Mouse (Mus musculus) MEL (cell line): ENCODE results near the gene Vwf. TPM values are rescaled to one million over a fixed set of nuclear protein-coding genes. Genes with fewer than 3 reads are reported as not detected.

ENCODE experiments used
- DNase-seq: peaks from one replicate; pipeline ENCODE4 v3.0.0; 2011; ENCODE audit warnings: low read depth, low spot score
- H3K27ac ChIP-seq: 2 replicates; pipeline ENCODE4 v1.5.1; 2012; ENCODE audit warnings: low read depth, mild to moderate bottlenecking, control low read depth, low read length, moderate library complexity; ENCODE audit not compliant: control insufficient read depth
- H3K27me3 ChIP-seq, 2 experiments: fragments of 150-350 bp in 1 of 2; sonication (generic) in 1 of 2; 2 replicates each; pipeline ENCODE4 v1.6.1; 2012; ENCODE audit warnings: low read length in 2 of 2, mild to moderate bottlenecking in 2 of 2, improper control_type of control experiment in 1 of 2, moderate library complexity in 1 of 2; ENCODE audit not compliant: insufficient read depth in 2 of 2, control insufficient read depth in 1 of 2
- H3K36me3 ChIP-seq, 2 experiments: 2 replicates each; pipeline ENCODE4 v1.6.1; 2012 to 2014; ENCODE audit warnings: low read length in 2 of 2, improper control_type of control experiment in 1 of 2, inconsistent platforms in 1 of 2, mild to moderate bottlenecking in 1 of 2; ENCODE audit not compliant: insufficient read depth in 2 of 2, control insufficient read depth in 1 of 2
- H3K4me1 ChIP-seq, 2 experiments: fragments of 150-350 bp in 1 of 2; sonication (generic) in 1 of 2; 2 replicates each; pipeline ENCODE4 v1.6.1; 2012; ENCODE audit warnings: low read length in 2 of 2, improper control_type of control experiment in 1 of 2, mild to moderate bottlenecking in 1 of 2; ENCODE audit not compliant: insufficient read depth in 2 of 2, control insufficient read depth in 1 of 2
- H3K4me3 ChIP-seq, 2 experiments: fragments of 150-350 bp in 1 of 2; sonication (generic) in 1 of 2; 2 replicates each; pipeline ENCODE4 v1.5.1; 2012; ENCODE audit warnings: low read depth in 2 of 2, low read length in 2 of 2, mild to moderate bottlenecking in 2 of 2, moderate library complexity in 2 of 2, control low read depth in 1 of 2, improper control_type of control experiment in 1 of 2; ENCODE audit not compliant: control insufficient read depth in 1 of 2, insufficient read depth in 1 of 2
- H3K79me2 ChIP-seq: 2 replicates; pipeline ENCODE4 v1.6.1; 2012; ENCODE audit warnings: mild to moderate bottlenecking, low read length, moderate library complexity; ENCODE audit not compliant: control insufficient read depth, poor library complexity, insufficient read depth
- H3K9ac ChIP-seq: 2 replicates; pipeline ENCODE4 v1.6.1; 2012; ENCODE audit warnings: low read depth, mild to moderate bottlenecking, control low read depth, low read length, moderate library complexity; ENCODE audit not compliant: control insufficient read depth, poor library complexity, severe bottlenecking
- H3K9me3 ChIP-seq: fragments of 150-350 bp; sonication (generic); replicated peaks from 2 replicates; pipeline ENCODE4 v1.6.1; 2012; ENCODE audit warnings: mild to moderate bottlenecking, low read length, improper control_type of control experiment, moderate library complexity; ENCODE audit not compliant: insufficient read depth
- CTCF ChIP-seq, 3 experiments: IDR thresholded peaks in 2 of 3; conservative IDR thresholded peaks in 1 of 3; 2 replicates each; pipeline ENCODE4 v1.5.1; 2011 to 2012; ENCODE audit warnings: low read length in 3 of 3, low read depth in 2 of 3, mild to moderate bottlenecking in 2 of 3, improper control_type of control experiment in 1 of 3, inconsistent platforms in 1 of 3, mixed read lengths in 1 of 3, moderate library complexity in 1 of 3; ENCODE audit not compliant: control insufficient read depth in 1 of 3, insufficient read depth in 1 of 3, poor library complexity in 1 of 3, severe bottlenecking in 1 of 3
- E2F4 ChIP-seq: IDR thresholded peaks from 2 replicates; pipeline ENCODE4 v1.6.1; 2011; ENCODE audit warnings: low read depth, low read length, improper control_type of control experiment, borderline replicate concordance
- EP300 ChIP-seq, 2 experiments: IDR thresholded peaks; 2 replicates each; pipeline ENCODE4 v1.6.1; 2011; ENCODE audit warnings: improper control_type of control experiment in 2 of 2, low read length in 2 of 2, low read depth in 1 of 2, mild to moderate bottlenecking in 1 of 2
- ETS1 ChIP-seq: IDR thresholded peaks from 2 replicates; pipeline ENCODE4 v1.6.1; 2012; ENCODE audit warnings: low read depth, mild to moderate bottlenecking, inconsistent platforms, low read length, improper control_type of control experiment, moderate library complexity
- GABPA ChIP-seq: IDR thresholded peaks from 2 replicates; pipeline ENCODE4 v1.6.1; 2012; ENCODE audit warnings: low read depth, mild to moderate bottlenecking, inconsistent platforms, low read length, improper control_type of control experiment, moderate library complexity
- GATA1 ChIP-seq: IDR thresholded peaks from 2 replicates; pipeline ENCODE4 v1.6.1; 2011; ENCODE audit warnings: low read depth, low read length, improper control_type of control experiment
- HCFC1 ChIP-seq: IDR thresholded peaks from 2 replicates; pipeline ENCODE4 v1.6.1; 2012; ENCODE audit warnings: low read depth, mild to moderate bottlenecking, inconsistent platforms, low read length, improper control_type of control experiment, moderate library complexity
- JUND ChIP-seq: IDR thresholded peaks from 2 replicates; pipeline ENCODE4 v1.6.1; 2011; ENCODE audit warnings: low read depth, mild to moderate bottlenecking, improper control_type of control experiment, low read length
- MEF2A ChIP-seq: IDR thresholded peaks from 2 replicates; pipeline ENCODE4 v1.6.1; 2014; ENCODE audit warnings: low read depth, mild to moderate bottlenecking, inconsistent platforms, low read length, improper control_type of control experiment; ENCODE audit not compliant: poor library complexity, insufficient replicate concordance, severe bottlenecking; ENCODE audit errors: extremely low read depth
- MYC ChIP-seq: IDR thresholded peaks from 2 replicates; pipeline ENCODE4 v1.6.1; 2011; ENCODE audit warnings: low read depth, mild to moderate bottlenecking, low read length, improper control_type of control experiment, moderate library complexity
- NELFE ChIP-seq: IDR thresholded peaks from 2 replicates; pipeline ENCODE4 v1.6.1; 2011; ENCODE audit warnings: low read depth, low read length, improper control_type of control experiment
- NRF1 ChIP-seq: IDR thresholded peaks from 2 replicates; pipeline ENCODE4 v1.6.1; 2014; ENCODE audit warnings: low read depth, mild to moderate bottlenecking, inconsistent platforms, low read length, improper control_type of control experiment, moderate library complexity; ENCODE audit not compliant: poor library complexity, insufficient read depth, severe bottlenecking
- POLR2AphosphoS2 ChIP-seq: IDR thresholded peaks from 2 replicates; pipeline ENCODE4 v1.6.1; 2011; ENCODE audit warnings: low read length, improper control_type of control experiment
- POLR2AphosphoS5 ChIP-seq: IDR thresholded peaks from 2 replicates; pipeline ENCODE4 v1.6.1; 2012; ENCODE audit warnings: low read depth, borderline replicate concordance, mild to moderate bottlenecking, inconsistent platforms, low read length, moderate library complexity, mixed read lengths
- TAL1 ChIP-seq: IDR thresholded peaks from 2 replicates; pipeline ENCODE4 v1.6.1; 2012; ENCODE audit warnings: mild to moderate bottlenecking, inconsistent platforms, low read length, moderate library complexity, mixed read lengths
- TBP ChIP-seq: IDR thresholded peaks from 2 replicates; pipeline ENCODE4 v1.8.0; 2011; ENCODE audit warnings: low read depth, low read length, improper control_type of control experiment
- TCF12 ChIP-seq: IDR thresholded peaks from 2 replicates; pipeline ENCODE4 v1.6.1; 2014; ENCODE audit warnings: low read depth, mild to moderate bottlenecking, inconsistent platforms, low read length, improper control_type of control experiment, moderate library complexity
- ZMIZ1 ChIP-seq: IDR thresholded peaks from 2 replicates; pipeline ENCODE4 v1.6.1; 2012; ENCODE audit warnings: low read depth, mild to moderate bottlenecking, inconsistent platforms, low read length, improper control_type of control experiment, moderate library complexity
- polyA plus RNA-seq, 2 experiments: library from polyadenylated mRNA; stranded (reverse) in 1 of 2; unstranded in 1 of 2; fragments of >175 nt in 1 of 2; fragments of >200 nt in 1 of 2; gene quantifications; 2 replicates each; pipeline versions ENCODE4 v1.2.1 to v1.2.4; 2012; ENCODE audit warnings: low replicate concordance in 2 of 2, low read depth in 1 of 2; ENCODE audit not compliant: insufficient read length in 2 of 2, insufficient read depth in 1 of 2, missing spikeins in 1 of 2
- total RNA-seq: library from RNA; depleted of rRNA; stranded (reverse); fragments of 300-350 nt; gene quantifications from 2 replicates; pipeline ENCODE4 v1.2.3, GENCODE M21; 2012

The Vwf gene
- total and polyA plus RNA-seq, 3 experiments: 0.29 to 0.42 TPM; not detected in 1

GRCm38 (mm10) chr6:125540199-125540598 lies 6.4 kb upstream of the Vwf start:
- Histone ChIP-seq H3K27me3 (no peaks in the 10 kb centered on the region; a peak in 2 of 4 replicates), H3K36me3 (no peaks in the 10 kb centered on the region), H3K4me3 (no peak overlapping the region)
- no peak for DNase-seq
- TF ChIP-seq HCFC1 (no peak), TAL1 (no peak), JUND (no peak), GABPA (no peak), TBP (no peak), TCF12 (no peak), E2F4 (no peak)
- TF ChIP-seq, all 39 proteins: peak for 0
- H3K9me3 ChIP-seq: no peaks in the 10 kb centered on the region
- H3K79me2 ChIP-seq: no peaks in the 10 kb centered on the region
- no peaks in the 10 kb centered on the region for H3K4me1 ChIP-seq
- H3K9ac ChIP-seq: no peak overlapping the region
- H3K27ac ChIP-seq: no peak overlapping the region

GRCm38 (mm10) chr6:125540826-125541225 lies 5.7 kb upstream of the Vwf start:
- TF ChIP-seq E2F4 (no peak), NELFE (no peak), NRF1 (no peak), ETS1 (no peak), CTCF (IDR thresholded peaks at IDR 0.05 in 2 of 3, conservative IDR thresholded peaks at IDR 0.05 in 1 of 3; ENCODE audit: control insufficient read depth in 1 of 3, insufficient read depth in 1 of 3, low read depth in 2 of 3, low read length in 3 of 3, poor library complexity in 1 of 3, severe bottlenecking in 1 of 3) (no peak), EP300 (IDR thresholded peaks at IDR 0.05; ENCODE audit: low read depth in 1 of 2, low read length in 2 of 2) (no peak), ZMIZ1 (no peak), MYC (no peak), POLR2AphosphoS2 (no peak), GATA1 (no peak), POLR2AphosphoS5 (no peak), MEF2A (no peak), JUND (no peak), TAL1 (no peak)
- no peak overlapping the region for H3K27ac ChIP-seq
- no peaks in the 10 kb centered on the region for H3K36me3 ChIP-seq
- no peaks in the 10 kb centered on the region for H3K4me1 ChIP-seq
- no peaks in the 10 kb centered on the region; a peak in 2 of 4 replicates for H3K27me3 ChIP-seq
- H3K9me3 ChIP-seq: no peaks in the 10 kb centered on the region
- H3K79me2 ChIP-seq: no peaks in the 10 kb centered on the region
- DNase-seq: no peak
- no peak overlapping the region for H3K4me3 ChIP-seq
- H3K9ac ChIP-seq: no peak overlapping the region
